Mouse (Mus musculus) heart, adult 2 months (tissue): Measurements from ENCODE around the gene Fbxl12.

Experiments
- CTCF ChIP-seq: fragments of 200-600 bp; IDR thresholded peaks from 2 replicates; pipeline ENCODE4 v1.8.1; 2022; ENCODE audit warnings: antibody characterized with exemption, mild to moderate bottlenecking, moderate library complexity
- EP300 ChIP-seq: fragments of 200-500 bp; IDR thresholded peaks from 2 replicates; pipeline ENCODE4 v1.6.1; 2011; ENCODE audit warnings: low read depth, low read length, control low read depth; ENCODE audit not compliant: insufficient read depth
- POLR2A ChIP-seq: fragments of 200-500 bp; IDR thresholded peaks from 2 replicates; pipeline ENCODE4 v1.6.1; 2011; ENCODE audit warnings: mild to moderate bottlenecking, low read depth, low read length, control low read depth; ENCODE audit not compliant: insufficient read depth

DNA sequence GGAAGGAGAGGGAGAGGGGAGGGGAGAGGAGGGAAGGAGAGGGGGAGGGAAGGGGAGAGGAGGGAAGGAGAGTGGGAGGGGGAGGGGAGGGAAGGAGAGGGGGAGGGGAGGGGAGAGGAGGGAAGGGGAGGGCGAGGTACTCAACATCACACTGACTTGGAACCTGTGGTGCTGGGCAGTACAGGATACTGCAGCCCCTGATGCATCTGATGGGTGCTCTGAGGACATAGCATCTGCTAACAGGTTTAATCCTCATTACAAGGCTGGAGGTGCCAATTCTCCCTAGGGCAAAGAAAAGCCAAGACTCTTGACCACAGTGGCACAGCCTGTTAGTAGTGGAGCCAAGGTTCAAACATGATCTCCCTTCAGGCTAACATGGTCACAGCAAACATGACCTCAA is 44.8 kb upstream of the Fbxl12 start:
- TF ChIP-seq POLR2A (no peak), CTCF (no peak), EP300 (no peak)
